Mouse (Mus musculus) midbrain, embryonic 12.5 days (tissue): ENCODE data around the gene Phldb2. TPM values are rescaled to one million over a fixed set of nuclear protein-coding genes. Genes with fewer than 3 reads are reported as not detected.

Source experiments
- ATAC-seq: fragments of 200-750 bp; cut with Nextera tagmentation; 2 replicates; pipeline ENCODE4 v1.8.0; 2017; ENCODE audit warnings: low read depth, moderate TSS enrichment, moderate library complexity; ENCODE audit not compliant: low FRiP score
- H3K27ac ChIP-seq: fragments of 300-500 bp; sonication (generic); replicated peaks from 2 replicates; pipeline ENCODE4 v1.5.1; 2016; ENCODE audit warnings: mild to moderate bottlenecking
- H3K27me3 ChIP-seq: fragments of 300-500 bp; sonication (generic); 2 replicates; pipeline ENCODE4 v1.6.1; 2016; ENCODE audit warnings: mild to moderate bottlenecking
- H3K36me3 ChIP-seq: fragments of 300-500 bp; sonication (generic); 2 replicates; pipeline ENCODE4 v1.6.1; 2016
- H3K4me1 ChIP-seq: fragments of 300-500 bp; sonication (generic); 2 replicates; pipeline ENCODE4 v1.6.1; 2016
- H3K4me2 ChIP-seq: fragments of 300-500 bp; sonication (generic); replicated peaks from 2 replicates; pipeline ENCODE4 v1.6.1; 2016; ENCODE audit warnings: mild to moderate bottlenecking, moderate library complexity
- H3K4me3 ChIP-seq: fragments of 300-500 bp; sonication (generic); 2 replicates; pipeline ENCODE4 v1.5.1; 2016; ENCODE audit warnings: mild to moderate bottlenecking
- H3K9ac ChIP-seq: fragments of 300-500 bp; sonication (generic); replicated peaks from 2 replicates; pipeline ENCODE4 v1.6.1; 2016; ENCODE audit warnings: mild to moderate bottlenecking, moderate library complexity
- H3K9me3 ChIP-seq: fragments of 300-500 bp; sonication (generic); 2 replicates; pipeline ENCODE4 v1.6.1; 2016; ENCODE audit warnings: mild to moderate bottlenecking
- WGBS: fragments of 180-500 bp; shearing (Covaris S2); methylation state at CpG from one replicate; pipeline ENCODE4 v1.1.7; 2016; 5-methylcytosine and 5-hydroxymethylcytosine counted together
- polyA plus RNA-seq: library from polyadenylated mRNA; unstranded; fragments of >200 nt; fragmentation: Nextera tagmentation; extraction: Ambion mirVana; gene quantifications from 2 replicates; pipeline ENCODE4 v1.2.1, GENCODE M21; 2016

Gene Phldb2
- polyA plus RNA-seq, 1 experiment from 2014 or later, result 42.6 TPM

GRCm38 (mm10) chr16:45884194-45884593, 69.2 kb downstream of the Phldb2 start:
- WGBS, result 83% methylated on average over 2 of the region's 2 CpGs

GRCm38 (mm10) chr16:45881177-45881832, 72.1 kb downstream of the Phldb2 start:
- H3K4me1 ChIP-seq, result no peaks in the 10 kb centered on the region
- ATAC-seq, result no peak
- H3K4me3 ChIP-seq, result no peak overlapping the region
- no peaks in the 10 kb centered on the region for H3K9me3 ChIP-seq
- H3K4me2 ChIP-seq, result no peak overlapping the region
- no peaks in the 10 kb centered on the region for H3K27me3 ChIP-seq
- no peak overlapping the region for H3K9ac ChIP-seq
- H3K27ac ChIP-seq, result no peak overlapping the region
- 86% methylated on average over 7 of the region's 7 CpGs for WGBS
- H3K36me3 ChIP-seq, result no peaks in the 10 kb centered on the region

More at GRCm38 (mm10) chr16:45884194-45884593, 69.2 kb downstream of the Phldb2 start:
- H3K9me3 ChIP-seq, result no peaks in the 10 kb centered on the region
- H3K4me3 ChIP-seq, result no peak overlapping the region
- no peak overlapping the region for H3K9ac ChIP-seq
- no peak overlapping the region for H3K27ac ChIP-seq
- H3K4me2 ChIP-seq, result no peak overlapping the region
- ATAC-seq, result no peak
- H3K4me1 ChIP-seq, result no peaks in the 10 kb centered on the region
- no peaks in the 10 kb centered on the region for H3K27me3 ChIP-seq
- H3K36me3 ChIP-seq, result no peaks in the 10 kb centered on the region

GRCm38 (mm10) chr16:45880101-45880751, 73.2 kb downstream of the Phldb2 start:
- 90% methylated on average over 6 of the region's 6 CpGs for WGBS

GRCm38 (mm10) chr16:45877739-45878138, 75.7 kb downstream of the Phldb2 start:
- H3K4me1 ChIP-seq, result no peaks in the 10 kb centered on the region
- no peak overlapping the region for H3K9ac ChIP-seq
- no peak overlapping the region for H3K27ac ChIP-seq
- no peak for ATAC-seq
- WGBS, result 85% methylated on average over 1 of the region's 1 CpGs
- H3K4me2 ChIP-seq, result no peak overlapping the region
- H3K27me3 ChIP-seq, result no peaks in the 10 kb centered on the region
- H3K4me3 ChIP-seq, result no peak overlapping the region
- H3K9me3 ChIP-seq, result no peaks in the 10 kb centered on the region
- H3K36me3 ChIP-seq, result no peaks in the 10 kb centered on the region

More at GRCm38 (mm10) chr16:45880101-45880751, 73.2 kb downstream of the Phldb2 start:
- Histone ChIP-seq H3K4me1 (no peaks in the 10 kb centered on the region), H3K9me3 (no peaks in the 10 kb centered on the region), H3K27ac (no peak overlapping the region), H3K27me3 (no peaks in the 10 kb centered on the region), H3K9ac (no peak overlapping the region), H3K4me2 (no peak overlapping the region), H3K4me3 (no peak overlapping the region), H3K36me3 (no peaks in the 10 kb centered on the region)
- no peak for ATAC-seq

GRCm38 (mm10) chr16:45877171-45877570, 76.2 kb downstream of the Phldb2 start:
- H3K9me3 ChIP-seq, result no peaks in the 10 kb centered on the region
- H3K27me3 ChIP-seq, result no peaks in the 10 kb centered on the region
- 92% methylated on average over 5 of the region's 5 CpGs for WGBS
- no peak for ATAC-seq
- no peaks in the 10 kb centered on the region for H3K36me3 ChIP-seq
- H3K4me3 ChIP-seq, result no peak overlapping the region
- H3K27ac ChIP-seq, result no peak overlapping the region
- no peaks in the 10 kb centered on the region for H3K4me1 ChIP-seq
- H3K4me2 ChIP-seq, result no peak overlapping the region
- no peak overlapping the region for H3K9ac ChIP-seq

GRCm38 (mm10) chr16:45873397-45873796, 80.0 kb downstream of the Phldb2 start:
- H3K9ac ChIP-seq, result no peak overlapping the region
- no peak overlapping the region for H3K27ac ChIP-seq
- 90% methylated on average over 4 of the region's 4 CpGs for WGBS
- no peak for ATAC-seq
- H3K4me3 ChIP-seq, result no peak overlapping the region
- H3K4me2 ChIP-seq, result no peak overlapping the region
- no peaks in the 10 kb centered on the region for H3K9me3 ChIP-seq
- no peaks in the 10 kb centered on the region for H3K27me3 ChIP-seq
- no peaks in the 10 kb centered on the region for H3K36me3 ChIP-seq
- no peaks in the 10 kb centered on the region for H3K4me1 ChIP-seq

- H3K4me3 ChIP-seq, result no peak overlapping the region
- H3K9ac ChIP-seq, result no peak overlapping the region
- H3K27me3 ChIP-seq, result no peaks in the 10 kb centered on the region
- H3K36me3 ChIP-seq, result no peaks in the 10 kb centered on the region
- WGBS, result 79% methylated on average over 10 of the region's 10 CpGs
- no peak overlapping the region for H3K4me2 ChIP-seq
- no peak for ATAC-seq
- no peaks in the 10 kb centered on the region for H3K4me1 ChIP-seq
- no peaks in the 10 kb centered on the region for H3K9me3 ChIP-seq
- H3K27ac ChIP-seq, result no peak overlapping the region
Measured at GRCm38 (mm10) chr16:45871286-45871976, 82.0 kb downstream of the Phldb2 start.

- H3K27me3 ChIP-seq, result no peaks in the 10 kb centered on the region
- 67% methylated on average over 2 of the region's 2 CpGs for WGBS
- no peak overlapping the region for H3K4me3 ChIP-seq
- no peak overlapping the region for H3K4me2 ChIP-seq
- H3K36me3 ChIP-seq, result no peaks in the 10 kb centered on the region
- no peak overlapping the region for H3K27ac ChIP-seq
- H3K9ac ChIP-seq, result no peak overlapping the region
- no peaks in the 10 kb centered on the region for H3K4me1 ChIP-seq
- no peaks in the 10 kb centered on the region for H3K9me3 ChIP-seq
- no peak for ATAC-seq
Measured at GRCm38 (mm10) chr16:45870651-45871050, 82.7 kb downstream of the Phldb2 start.

- H3K9me3 ChIP-seq, result no peaks in the 10 kb centered on the region
- WGBS, result 74% methylated on average over 3 of the region's 3 CpGs
- H3K4me3 ChIP-seq, result no peak overlapping the region
- H3K27ac ChIP-seq, result no peak overlapping the region
- no peaks in the 10 kb centered on the region for H3K4me1 ChIP-seq
- H3K9ac ChIP-seq, result no peak overlapping the region
- no peaks in the 10 kb centered on the region for H3K36me3 ChIP-seq
- no peak overlapping the region for H3K4me2 ChIP-seq
- H3K27me3 ChIP-seq, result no peaks in the 10 kb centered on the region
- ATAC-seq, result no peak
Measured at GRCm38 (mm10) chr16:45869044-45869443, 84.4 kb downstream of the Phldb2 start.

- no peaks in the 10 kb centered on the region for H3K9me3 ChIP-seq
- WGBS, result 62% methylated on average over 5 of the region's 5 CpGs
- no peak overlapping the region for H3K27ac ChIP-seq
- ATAC-seq, result no peak
- no peak overlapping the region for H3K9ac ChIP-seq
- H3K4me1 ChIP-seq, result no peaks in the 10 kb centered on the region
- H3K27me3 ChIP-seq, result no peaks in the 10 kb centered on the region
- no peak overlapping the region for H3K4me2 ChIP-seq
- H3K4me3 ChIP-seq, result no peak overlapping the region
- no peaks in the 10 kb centered on the region for H3K36me3 ChIP-seq
Measured at GRCm38 (mm10) chr16:45857277-45857863, 96.0 kb downstream of the Phldb2 start.

- 90% methylated on average over 10 of the region's 10 CpGs for WGBS
- Histone ChIP-seq H3K4me2 (no peak overlapping the region), H3K36me3 (no peaks in the 10 kb centered on the region), H3K4me1 (no peaks in the 10 kb centered on the region), H3K9me3 (no peaks in the 10 kb centered on the region), H3K4me3 (no peak overlapping the region), H3K27me3 (no peaks in the 10 kb centered on the region), H3K9ac (no peak overlapping the region), H3K27ac (no peak overlapping the region)
- no peak for ATAC-seq
Measured at GRCm38 (mm10) chr16:45854499-45854898, 98.9 kb downstream of the Phldb2 start.

- no peak overlapping the region for H3K4me3 ChIP-seq
- no peak overlapping the region for H3K9ac ChIP-seq
- H3K4me2 ChIP-seq, result no peak overlapping the region
- H3K4me1 ChIP-seq, result 0 out of 2 replicates have a peak, but pooled peaks cover 8% of the 10 kb centered on the region
- H3K27ac ChIP-seq, result no peak overlapping the region
- no peaks in the 10 kb centered on the region for H3K36me3 ChIP-seq
- no peak for ATAC-seq
- H3K27me3 ChIP-seq, result no peaks in the 10 kb centered on the region
- H3K9me3 ChIP-seq, result no peaks in the 10 kb centered on the region
- WGBS, result 90% methylated on average over 4 of the region's 4 CpGs
Measured at GRCm38 (mm10) chr16:45849045-45849444, 104.4 kb downstream of the Phldb2 start.
